Mouse (Mus musculus) midbrain, embryonic 13.5 days (tissue): ENCODE results near the gene Olfr292. TPM values are rescaled to one million over a fixed set of nuclear protein-coding genes. Genes with fewer than 3 reads are reported as not detected.

ENCODE experiments used
- ATAC-seq: fragments of 200-750 bp; cut with Nextera tagmentation; 2 replicates; pipeline ENCODE4 v1.8.0; 2017; ENCODE audit warnings: mild to moderate bottlenecking, moderate TSS enrichment, moderate library complexity
- H3K27ac ChIP-seq: fragments of 300-500 bp; sonication (generic); 2 replicates; pipeline ENCODE4 v1.5.1; 2015; ENCODE audit warnings: inconsistent platforms, mild to moderate bottlenecking, moderate library complexity
- H3K27me3 ChIP-seq: fragments of 300-500 bp; sonication (generic); 2 replicates; pipeline ENCODE4 v1.6.1; 2015; ENCODE audit warnings: mild to moderate bottlenecking, inconsistent platforms
- H3K36me3 ChIP-seq: fragments of 300-500 bp; sonication (generic); 2 replicates; pipeline ENCODE4 v1.6.1; 2015; ENCODE audit warnings: mild to moderate bottlenecking, inconsistent platforms
- H3K4me1 ChIP-seq: fragments of 300-500 bp; sonication (generic); replicated peaks from 2 replicates; pipeline ENCODE4 v1.6.1; 2015; ENCODE audit warnings: inconsistent platforms
- H3K4me2 ChIP-seq: fragments of 300-500 bp; sonication (generic); replicated peaks from 2 replicates; pipeline ENCODE4 v1.6.1; 2015; ENCODE audit warnings: moderate library complexity, mild to moderate bottlenecking, inconsistent platforms
- H3K4me3 ChIP-seq: fragments of 300-500 bp; sonication (generic); replicated peaks from 2 replicates; pipeline ENCODE4 v1.5.1; 2015; ENCODE audit warnings: mild to moderate bottlenecking, inconsistent platforms
- H3K9ac ChIP-seq: fragments of 300-500 bp; sonication (generic); replicated peaks from 2 replicates; pipeline ENCODE4 v1.6.1; 2015; ENCODE audit warnings: mild to moderate bottlenecking, inconsistent platforms
- H3K9me3 ChIP-seq: fragments of 300-500 bp; sonication (generic); 2 replicates; pipeline ENCODE4 v1.6.1; 2016; ENCODE audit warnings: mild to moderate bottlenecking, inconsistent platforms
- WGBS: fragments of 180-500 bp; shearing (Covaris S2); methylation state at CpG from one replicate; pipeline ENCODE4 v1.1.7; 2015; 5-methylcytosine and 5-hydroxymethylcytosine counted together
- polyA plus RNA-seq: library from polyadenylated mRNA; unstranded; fragments of >200 nt; fragmentation: Nextera tagmentation; extraction: Ambion mirVana; gene quantifications from 2 replicates; pipeline ENCODE4 v1.2.1, GENCODE M21; 2015

The Olfr292 gene
- not detected in 2 replicates for polyA plus RNA-seq

GRCm38 (mm10) chr7:86688030-86688429 is at the start of gene Olfr292:
Gene Olfr292, plus strand, starts transcription at chr7:86688330.
- no peak for ATAC-seq
- H3K4me2 ChIP-seq, result no peak within 1 kb of the TSS
- no peak within 1 kb of the TSS for H3K27ac ChIP-seq
- H3K27me3 ChIP-seq, result no peaks in the 10 kb centered on the region
- H3K9ac ChIP-seq, result no peak within 1 kb of the TSS
- no peak within 1 kb of the TSS for H3K4me3 ChIP-seq
- no peaks in the 10 kb centered on the region for H3K4me1 ChIP-seq
- H3K9me3 ChIP-seq, result no peaks in the 10 kb centered on the region
- no peaks in the 10 kb centered on the region for H3K36me3 ChIP-seq

- Histone ChIP-seq H3K27me3 (no peaks in the 10 kb centered on the region), H3K9me3 (no peaks in the 10 kb centered on the region), H3K36me3 (no peaks in the 10 kb centered on the region), H3K4me1 (no peaks in the 10 kb centered on the region), H3K27ac (no peak within 1 kb of the TSS), H3K9ac (no peak within 1 kb of the TSS), H3K4me2 (no peak within 1 kb of the TSS), H3K4me3 (no peak within 1 kb of the TSS)
- WGBS, result 91% methylated on average over 4 of the region's 4 CpGs
- no peak for ATAC-seq
Observed at GRCm38 (mm10) chr7:86648761-86649160, 39.4 kb upstream of the Olfr292 start, which contains the start of gene Olfr293. Gene Olfr293, plus strand, starts transcription at chr7:86649061.

- Histone ChIP-seq H3K4me3 (no peak overlapping the region), H3K9me3 (no peaks in the 10 kb centered on the region), H3K27me3 (no peaks in the 10 kb centered on the region), H3K4me1 (no peaks in the 10 kb centered on the region), H3K4me2 (no peak overlapping the region), H3K9ac (no peak overlapping the region), H3K27ac (no peak overlapping the region), H3K36me3 (no peaks in the 10 kb centered on the region)
- ATAC-seq, result no peak
Observed at GRCm38 (mm10) chr7:86725013-86725412, 36.9 kb downstream of the Olfr292 start.

Other genes starting within 250 kb of the Olfr292 start
- not detected in 2 replicates for gene Olfr299, start 228.4 kb upstream of the Olfr292 start, polyA plus RNA-seq
- not detected in 2 replicates for gene Olfr298, start 195.8 kb upstream of the Olfr292 start, polyA plus RNA-seq
- gene Olfr297, start 168.4 kb upstream of the Olfr292 start, polyA plus RNA-seq, result not detected in 2 replicates
- not detected in 2 replicates for gene Olfr295, start 104.5 kb upstream of the Olfr292 start, polyA plus RNA-seq
- gene Olfr294, start 71.7 kb upstream of the Olfr292 start, polyA plus RNA-seq, result not detected in 2 replicates
- gene Olfr293, start 39.3 kb upstream of the Olfr292 start, polyA plus RNA-seq, result not detected in 2 replicates
- gene Folh1, start 87.6 kb downstream of the Olfr292 start, polyA plus RNA-seq, result 0.15 TPM in 1 of 2 replicates, not detected in the other
- not detected in 2 replicates for gene Vmn2r77, start 106.7 kb downstream of the Olfr292 start, polyA plus RNA-seq
- gene Vmn2r78, start 226.8 kb downstream of the Olfr292 start, polyA plus RNA-seq, result not detected in 2 replicates